Mouse (Mus musculus) midbrain, embryonic 14.5 days (tissue): ENCODE data around the gene Scnn1a. TPM values are rescaled to one million over a fixed set of nuclear protein-coding genes. Genes with fewer than 3 reads are reported as not detected.
A peak's percentile ranks its signal among the peaks of the same experiment; 100 is the strongest.

ENCODE experiments used
- ATAC-seq: fragments of 200-750 bp; cut with Nextera tagmentation; 2 replicates; pipeline ENCODE4 v1.8.0; 2017; ENCODE audit warnings: moderate number of reproducible peaks, moderate library complexity; ENCODE audit not compliant: low FRiP score, low TSS enrichment
- DNase-seq: peaks from one replicate; pipeline ENCODE4 v3.0.0-alpha.2; 2015
- H3K27ac ChIP-seq: fragments of 300-500 bp; sonication (generic); replicated peaks from 2 replicates; pipeline ENCODE4 v1.5.1; 2014; ENCODE audit warnings: mild to moderate bottlenecking, low read depth, low read length, moderate library complexity
- H3K27me3 ChIP-seq: fragments of 300-500 bp; sonication (generic); 2 replicates; pipeline ENCODE4 v1.6.1; 2014; ENCODE audit warnings: low read length, control low read depth, mixed read lengths; ENCODE audit not compliant: control insufficient read depth, insufficient read depth
- H3K36me3 ChIP-seq: fragments of 300-500 bp; sonication (generic); 2 replicates; pipeline ENCODE4 v1.6.1; 2014; ENCODE audit warnings: low read length, control low read depth; ENCODE audit not compliant: control insufficient read depth, insufficient read depth
- H3K4me1 ChIP-seq: fragments of 300-500 bp; sonication (generic); 2 replicates; pipeline ENCODE4 v1.6.1; 2014; ENCODE audit warnings: mild to moderate bottlenecking, antibody characterized with exemption, low read length, control low read depth; ENCODE audit not compliant: control insufficient read depth, insufficient read depth
- H3K4me2 ChIP-seq: fragments of 300-500 bp; sonication (generic); 2 replicates; pipeline ENCODE4 v1.6.1; 2014; ENCODE audit warnings: mild to moderate bottlenecking, low read length, moderate library complexity
- H3K4me3 ChIP-seq: fragments of 300-500 bp; sonication (generic); replicated peaks from 2 replicates; pipeline ENCODE4 v1.5.1; 2014; ENCODE audit warnings: low read depth, low read length
- H3K9ac ChIP-seq: fragments of 300-500 bp; sonication (generic); replicated peaks from 2 replicates; pipeline ENCODE4 v1.6.1; 2014; ENCODE audit warnings: mild to moderate bottlenecking, low read length, moderate library complexity
- H3K9me3 ChIP-seq: fragments of 300-500 bp; sonication (generic); 2 replicates; pipeline ENCODE4 v1.6.1; 2016; ENCODE audit warnings: low read length, control low read depth, mixed read lengths; ENCODE audit not compliant: control insufficient read depth
- WGBS: fragments of 180-500 bp; shearing (Covaris S2); extraction: QIAGEN DNeasy Blood & Tissue Kit; methylation state at CpG from one replicate; pipeline ENCODE4 v1.1.7; 2014; 5-methylcytosine and 5-hydroxymethylcytosine counted together
- polyA plus RNA-seq: library from polyadenylated mRNA; unstranded; fragments of >200 nt; fragmentation: Nextera tagmentation; extraction: Ambion mirVana; gene quantifications from 2 replicates; pipeline ENCODE4 v1.2.1, GENCODE M21; 2014

Gene Scnn1a
- polyA plus RNA-seq, 1 experiment from 2014 or later, result 0.51 TPM

GRCm38 (mm10) chr6:125323547-125323946 lies 3.1 kb downstream of the Scnn1a start:
- DNase-seq, result no peak
- Histone ChIP-seq H3K9me3 (no peaks in the 10 kb centered on the region), H3K36me3 (no peaks in the 10 kb centered on the region), H3K4me2 (no peak overlapping the region), H3K27me3 (peaks cover 30% of the 10 kb centered on the region), H3K4me1 (no peaks in the 10 kb centered on the region; the same call in 1 of the 2 replicates), H3K9ac (no peak overlapping the region), H3K4me3 (no peak overlapping the region), H3K27ac (no peak overlapping the region)
- ATAC-seq, result no peak
- 67% methylated on average over 6 of the region's 6 CpGs for WGBS

DNA sequence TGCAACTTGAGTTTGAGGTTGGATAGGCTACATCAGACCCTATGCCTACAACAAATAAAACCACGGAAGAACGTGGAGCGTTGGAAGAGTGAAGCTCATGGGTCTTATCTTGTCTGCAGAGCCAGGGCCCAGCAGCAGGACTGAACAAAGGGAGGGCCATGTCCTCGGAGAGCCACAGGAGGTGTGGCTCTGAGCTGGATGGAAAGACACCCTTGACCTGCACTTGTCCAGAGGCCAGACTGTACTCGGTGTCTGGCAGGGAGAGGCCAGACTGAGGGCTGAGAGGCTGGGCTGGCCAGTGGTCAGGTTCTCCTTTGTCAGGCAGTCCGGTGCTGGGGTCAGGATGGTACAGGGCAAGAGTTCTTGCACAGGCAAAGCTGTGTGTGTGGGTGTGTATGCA lies 4.9 kb downstream of the Scnn1a start:
- peaks cover 22% of the 10 kb centered on the region; the same call in 1 of the 2 replicates for H3K27me3 ChIP-seq
- no peaks in the 10 kb centered on the region for H3K36me3 ChIP-seq
- H3K4me2 ChIP-seq, result no peak overlapping the region
- no peaks in the 10 kb centered on the region for H3K9me3 ChIP-seq
- no peak for ATAC-seq
- 80% methylated on average over 6 of the region's 6 CpGs for WGBS
- H3K27ac ChIP-seq, result no peak overlapping the region
- H3K4me1 ChIP-seq, result no peaks in the 10 kb centered on the region; the same call in 1 of the 2 replicates
- H3K9ac ChIP-seq, result no peak overlapping the region
- DNase-seq, result no peak
- no peak overlapping the region for H3K4me3 ChIP-seq

DNA sequence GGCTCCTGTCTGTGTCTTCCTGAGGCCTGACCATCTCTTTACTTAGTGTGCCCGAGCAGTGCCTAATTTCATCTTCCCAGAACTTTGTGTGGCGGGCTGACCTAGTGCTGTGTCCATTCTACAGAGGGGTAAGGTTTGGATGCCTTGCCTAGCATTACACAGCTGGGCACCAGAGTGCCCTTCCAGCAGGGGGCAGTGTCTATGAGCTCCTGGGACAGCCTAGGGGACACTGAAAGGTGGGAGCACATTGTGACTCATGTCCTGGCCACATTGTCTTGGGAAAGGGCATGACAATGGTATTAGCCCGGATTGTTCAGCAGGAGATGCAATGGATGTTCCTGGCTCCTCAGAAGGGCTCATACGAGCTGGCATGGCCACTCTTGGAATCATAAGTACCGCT lies 7.8 kb downstream of the Scnn1a start:
- H3K36me3 ChIP-seq, result no peaks in the 10 kb centered on the region
- ATAC-seq (no peak), DNase-seq (no peak)
- H3K9me3 ChIP-seq, result no peaks in the 10 kb centered on the region
- no peak overlapping the region for H3K4me2 ChIP-seq
- H3K27ac ChIP-seq, result no peak overlapping the region
- WGBS, result 79% methylated on average over 5 of the region's 5 CpGs
- H3K4me3 ChIP-seq, result no peak overlapping the region
- H3K27me3 ChIP-seq, result no peaks in the 10 kb centered on the region
- H3K4me1 ChIP-seq, result no peaks in the 10 kb centered on the region
- no peak overlapping the region for H3K9ac ChIP-seq

DNA sequence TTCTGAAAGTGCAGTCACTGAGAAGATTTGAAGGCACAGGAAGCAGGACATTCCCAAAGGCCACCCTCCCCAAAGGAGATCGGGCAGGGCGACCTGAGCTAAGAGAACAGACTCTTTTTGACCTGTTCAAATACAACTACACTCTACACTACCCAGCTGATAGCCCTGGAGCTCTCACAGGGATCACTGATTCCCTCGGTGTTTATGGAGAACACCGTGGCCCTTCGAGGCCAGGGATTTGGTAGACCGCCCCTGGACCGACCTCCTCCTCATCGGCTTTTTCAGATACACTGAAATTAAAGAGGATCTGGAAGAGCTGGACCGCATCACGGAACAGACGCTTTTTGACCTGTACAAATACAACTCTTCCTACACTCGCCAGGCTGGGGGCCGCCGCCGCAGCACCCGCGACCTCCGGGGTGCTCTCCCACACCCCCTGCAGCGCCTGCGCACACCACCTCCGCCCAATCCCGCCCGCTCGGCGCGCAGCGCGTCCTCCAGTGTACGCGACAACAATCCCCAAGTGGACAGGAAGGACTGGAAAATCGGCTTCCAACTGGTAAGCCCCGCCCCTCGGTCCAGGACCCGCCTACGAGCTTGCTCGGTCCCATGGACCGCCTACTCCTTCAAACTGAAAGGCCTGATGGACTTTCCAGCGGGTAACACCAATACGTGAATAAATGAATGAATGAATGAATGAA lies 10.3 kb downstream of the Scnn1a start:
- H3K9me3 ChIP-seq, result no peaks in the 10 kb centered on the region
- H3K4me1 ChIP-seq, result no peaks in the 10 kb centered on the region
- no peak overlapping the region for H3K27ac ChIP-seq
- ATAC-seq, result peak; percentile 85
- no peaks in the 10 kb centered on the region for H3K27me3 ChIP-seq
- DNase-seq, result peak; percentile 84
- H3K4me2 ChIP-seq, result peak overlapping the region; percentile 77
- no peaks in the 10 kb centered on the region for H3K36me3 ChIP-seq
- 1% methylated on average over 39 of the region's 39 CpGs for WGBS
- peak overlapping the region; percentile 60 for H3K9ac ChIP-seq
- peak overlapping the region; percentile 44 for H3K4me3 ChIP-seq

DNA sequence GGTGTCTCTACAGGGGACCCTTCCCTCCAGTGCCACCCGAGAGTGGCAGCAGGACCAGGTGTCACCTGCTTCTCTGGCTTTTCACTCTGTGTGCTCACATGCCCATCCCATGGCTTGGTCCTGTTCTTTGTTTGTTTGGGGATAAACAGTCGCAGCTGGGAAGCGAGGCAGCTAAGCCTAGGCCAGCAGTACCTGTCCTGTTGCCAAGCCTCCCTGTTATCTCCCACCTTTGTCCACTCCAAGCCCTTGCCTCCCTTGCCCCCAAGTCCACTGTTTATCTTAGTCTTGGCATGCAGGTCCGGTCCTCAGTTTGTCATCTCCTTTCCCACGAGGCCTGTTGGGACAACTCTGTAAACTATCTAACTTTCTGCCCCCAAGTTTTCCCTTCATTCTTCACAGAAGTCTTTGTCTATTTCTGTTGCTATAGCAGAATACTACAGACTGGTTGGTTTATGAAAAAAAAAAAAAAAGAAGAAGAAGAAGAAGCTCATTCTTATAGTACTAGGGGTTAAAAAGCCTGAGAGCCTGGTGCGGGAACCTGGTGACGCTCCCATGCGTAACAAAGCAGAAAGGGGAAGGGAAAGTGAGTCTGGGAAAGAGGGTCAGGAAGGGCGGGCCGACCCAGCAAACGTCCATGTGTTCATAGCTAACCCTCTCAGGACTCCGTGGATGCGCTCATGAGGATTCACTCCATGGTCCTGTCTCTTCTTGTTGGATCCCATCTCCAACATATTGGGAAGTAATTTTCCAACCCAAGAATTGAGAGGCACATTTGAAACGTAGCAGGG lies 12.8 kb downstream of the Scnn1a start:
- H3K27me3 ChIP-seq, result no peaks in the 10 kb centered on the region
- no peak overlapping the region for H3K4me2 ChIP-seq
- no peak overlapping the region for H3K27ac ChIP-seq
- 72% methylated on average over 14 of the region's 14 CpGs for WGBS
- DNase-seq (no peak), ATAC-seq (no peak)
- H3K9ac ChIP-seq, result no peak overlapping the region
- no peaks in the 10 kb centered on the region for H3K4me1 ChIP-seq
- no peaks in the 10 kb centered on the region for H3K36me3 ChIP-seq
- H3K4me3 ChIP-seq, result no peak overlapping the region
- H3K9me3 ChIP-seq, result no peaks in the 10 kb centered on the region

DNA sequence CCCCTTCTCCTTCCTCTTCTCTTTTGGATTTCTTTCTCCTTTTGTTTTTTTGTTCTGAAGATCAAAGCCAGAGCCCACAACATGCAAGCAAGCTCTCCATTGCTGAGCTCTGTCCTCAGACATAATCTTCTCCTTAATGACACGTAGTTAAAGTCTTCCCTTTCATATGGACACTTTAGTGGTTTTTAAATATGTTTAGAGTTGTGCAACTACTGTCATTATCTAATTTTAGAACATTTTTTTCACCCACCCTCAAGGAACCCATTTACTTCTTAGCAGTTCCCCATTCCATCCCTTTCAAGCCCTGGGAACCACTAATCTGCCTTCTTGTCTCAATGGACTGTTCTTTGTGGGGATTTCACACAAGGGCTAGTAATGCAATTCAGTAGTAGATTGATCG lies 13.9 kb downstream of the Scnn1a start:
- Histone ChIP-seq H3K4me2 (no peak overlapping the region), H3K9me3 (no peaks in the 10 kb centered on the region), H3K36me3 (no peaks in the 10 kb centered on the region), H3K4me1 (no peaks in the 10 kb centered on the region), H3K27me3 (no peaks in the 10 kb centered on the region), H3K4me3 (no peak overlapping the region), H3K27ac (no peak overlapping the region), H3K9ac (no peak overlapping the region)
- no peak for ATAC-seq
- no peak for DNase-seq
- 49% methylated on average over 2 of the region's 2 CpGs for WGBS

DNA sequence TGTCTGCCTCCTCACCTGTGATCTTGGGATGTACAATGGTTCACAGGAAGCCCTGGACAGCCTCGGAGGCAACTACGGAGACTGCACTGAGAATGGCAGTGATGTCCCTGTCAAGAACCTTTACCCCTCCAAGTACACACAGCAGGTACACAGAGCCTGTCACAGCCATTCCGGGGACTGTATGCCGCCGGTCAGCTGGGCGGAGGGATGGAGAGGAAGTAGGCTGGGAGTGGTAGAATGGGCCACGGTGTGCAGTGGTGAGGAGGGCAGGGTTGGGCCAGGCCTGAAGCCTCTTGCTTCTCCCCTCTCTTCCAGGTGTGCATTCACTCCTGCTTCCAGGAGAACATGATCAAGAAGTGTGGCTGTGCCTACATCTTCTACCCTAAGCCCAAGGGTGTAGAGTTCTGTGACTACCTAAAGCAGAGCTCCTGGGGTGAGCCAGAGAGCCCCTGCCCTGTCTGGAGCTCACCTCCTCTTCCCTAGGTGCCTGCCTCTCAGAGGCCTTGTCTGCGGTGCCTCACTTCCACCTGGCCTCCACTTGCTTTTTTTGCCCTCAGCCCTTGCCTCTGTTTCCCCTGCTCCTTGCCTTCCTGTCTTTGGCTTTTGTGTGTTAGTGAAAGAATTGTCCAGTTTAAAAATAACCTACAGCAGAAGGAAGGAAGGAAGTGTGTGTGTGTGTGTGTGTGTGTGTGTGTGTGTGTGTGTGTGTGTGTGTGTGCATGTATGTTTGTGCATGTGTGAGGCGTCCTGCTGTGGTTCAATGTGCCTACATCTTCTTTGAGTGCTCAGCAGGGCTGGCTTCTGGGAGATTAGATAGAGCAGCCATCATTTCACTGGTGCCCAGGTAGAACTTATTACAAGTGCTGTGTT lies 18.6 kb downstream of the Scnn1a start:
- Histone ChIP-seq H3K27me3 (no peaks in the 10 kb centered on the region), H3K4me1 (no peaks in the 10 kb centered on the region), H3K27ac (no peak overlapping the region), H3K9ac (no peak overlapping the region), H3K4me2 (no peak overlapping the region), H3K9me3 (no peaks in the 10 kb centered on the region), H3K36me3 (no peaks in the 10 kb centered on the region), H3K4me3 (no peak overlapping the region)
- no peak for ATAC-seq
- DNase-seq, result no peak
- 68% methylated on average over 9 of the region's 9 CpGs for WGBS

DNA sequence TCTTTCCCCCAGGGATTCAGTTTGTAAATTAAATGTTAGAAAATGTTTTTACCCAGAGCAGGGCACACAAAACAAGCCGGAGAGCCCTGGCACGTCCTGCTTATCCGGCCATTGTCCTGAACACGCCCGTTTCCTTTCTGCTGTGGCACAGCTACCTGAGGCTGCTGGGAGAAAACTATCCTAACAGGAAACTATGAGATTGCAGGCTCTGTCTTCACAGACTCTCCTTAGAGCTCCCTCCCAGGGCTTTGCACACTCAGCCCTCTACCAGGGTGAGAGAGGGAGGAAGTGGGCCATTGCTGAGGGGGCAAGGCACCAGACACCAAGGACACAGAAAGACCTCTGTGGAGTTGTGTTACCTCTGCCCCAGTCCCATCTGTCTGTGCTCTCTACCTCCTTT lies 19.8 kb downstream of the Scnn1a start:
- H3K4me2 ChIP-seq, result no peak overlapping the region
- DNase-seq, result no peak
- 0 out of 2 replicates have a peak overlapping the region, but pooled peaks have one; percentile 13 for H3K27ac ChIP-seq
- no peaks in the 10 kb centered on the region for H3K4me1 ChIP-seq
- no peak for ATAC-seq
- no peaks in the 10 kb centered on the region for H3K9me3 ChIP-seq
- WGBS, result 65% methylated on average over 5 of the region's 5 CpGs
- H3K4me3 ChIP-seq, result no peak overlapping the region
- H3K9ac ChIP-seq, result no peak overlapping the region
- H3K36me3 ChIP-seq, result no peaks in the 10 kb centered on the region
- no peaks in the 10 kb centered on the region for H3K27me3 ChIP-seq
